ENCODE assay signal across 9 mouse cellular contexts in the genomic region with DNA sequence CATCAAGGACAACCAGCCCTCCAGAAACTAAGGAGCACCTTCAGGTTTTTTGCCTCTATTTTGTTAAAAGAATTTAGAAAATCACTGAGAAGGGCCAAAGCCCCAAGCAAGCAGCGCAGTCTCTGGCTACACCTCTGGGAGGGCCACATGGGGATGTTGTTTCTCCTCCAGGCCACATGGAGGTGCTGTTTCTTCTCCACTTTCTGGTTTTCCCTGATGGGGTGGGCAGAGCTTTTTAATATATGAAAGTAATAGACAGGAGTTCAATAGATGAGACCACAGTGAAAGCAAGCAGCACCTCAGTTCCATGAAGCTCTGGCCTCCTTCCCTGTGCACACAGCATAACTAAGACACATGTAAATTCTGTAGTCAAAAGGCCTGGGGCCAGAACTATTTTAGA.
DNase-seq lines count a peak whose midpoint lies in the region; ATAC-seq and TF ChIP-seq lines count a peak whose summit lies in the region.
"Had no signal": no experiment of that assay in that cellular context is flagged by ENCODE, and none has a peak within 500 bp of the region (broad histone marks: within the 10 kb centered on the region; RNA-seq: fewer than 3 reads in every experiment).

No protein-coding gene starts in this region.

- H3K4me1 ChIP-seq in heart, postnatal 0 days (ENCODE audit: control insufficient read depth, insufficient read depth) = no peaks in the 10 kb centered on the region
- H3K4me1 ChIP-seq in heart, embryonic 12.5 days (replicated peaks) = peaks cover 28% of the 10 kb centered on the region
- no peaks in the 10 kb centered on the region for H3K4me1 ChIP-seq in midbrain, embryonic 15.5 days
- H3K4me1 ChIP-seq: liver, embryonic 15.5 days had no signal

- H3K4me3 ChIP-seq in heart, postnatal 0 days (ENCODE audit: low read depth, low read length) = no peak overlapping the region
- H3K4me3 ChIP-seq in heart, embryonic 12.5 days = no peak overlapping the region
- H3K4me3 ChIP-seq in C2C12 (ENCODE audit: insufficient read depth, poor library complexity, severe bottlenecking) = no peak overlapping the region
- no peak overlapping the region for H3K4me3 ChIP-seq in midbrain, embryonic 15.5 days
- H3K4me3 ChIP-seq: liver, embryonic 15.5 days had no signal

- TF ChIP-seq CTCF in heart, postnatal 0 days (IDR thresholded peaks at IDR 0.05; ENCODE audit: low read depth) = peak; percentile 52
- peak; percentile 10 for TF ChIP-seq CTCF in C2C12 (IDR thresholded peaks at IDR 0.05; ENCODE audit: control insufficient read depth, insufficient read depth, insufficient read length)

- intact Hi-C loops in left cerebral cortex, postnatal 14 days (cut with DNase I) = loop anchor here (10.0 kb wide), 1 partner anchor 119 kb away; the partner anchor contains the start of gene Tns3

- no peak overlapping the region for H3K27ac ChIP-seq in heart, postnatal 0 days (ENCODE audit: low read depth)
- no peak overlapping the region for H3K27ac ChIP-seq in heart, embryonic 12.5 days (ENCODE audit: poor library complexity, severe bottlenecking)
- no peak overlapping the region for H3K27ac ChIP-seq in midbrain, embryonic 15.5 days
- H3K27ac ChIP-seq: liver, embryonic 15.5 days had no signal

- no peak for TF ChIP-seq EP300 in heart, postnatal 0 days (IDR thresholded peaks at IDR 0.05; ENCODE audit: low read depth)

- no peaks in the 10 kb centered on the region for H3K79me2 ChIP-seq in C2C12 (ENCODE audit: control insufficient read depth, insufficient read depth)

- no peak overlapping the region for H3ac ChIP-seq in C2C12 (ENCODE audit: control insufficient read depth, insufficient read length, low read depth)

- WGBS in heart, postnatal 0 days = 97% methylated on average over 1 of the region's 1 CpGs
- 93% methylated on average over 1 of the region's 1 CpGs for WGBS in heart, embryonic 12.5 days
- WGBS in midbrain, embryonic 15.5 days = 96% methylated on average over 1 of the region's 1 CpGs

- H3K4me2 ChIP-seq in heart, postnatal 0 days (ENCODE audit: low read depth, low read length) = no peak overlapping the region
- no peak overlapping the region for H3K4me2 ChIP-seq in heart, embryonic 12.5 days
- no peak overlapping the region for H3K4me2 ChIP-seq in midbrain, embryonic 15.5 days
- H3K4me2 ChIP-seq: liver, embryonic 15.5 days had no signal

- DNase-seq in heart, postnatal 0 days (ENCODE audit: low spot score) = no peak
- DNase-seq in left cerebral cortex, postnatal 14 days (ENCODE audit: low spot score in 2 of 2) = no peak
- DNase-seq in layer of hippocampus, postnatal 10 days (ENCODE audit: low spot score in 2 of 2) = no peak

- peaks cover 18% of the 10 kb centered on the region for H3K36me3 ChIP-seq in heart, postnatal 0 days (replicated peaks; ENCODE audit: control insufficient read depth, insufficient read depth, low read length)
- H3K36me3 ChIP-seq in heart, embryonic 12.5 days = 0 out of 2 replicates have a peak, but pooled peaks cover 3% of the 10 kb centered on the region
- H3K36me3 ChIP-seq in C2C12 (ENCODE audit: control insufficient read depth, insufficient read depth) = peaks cover 45% of the 10 kb centered on the region
- no peaks in the 10 kb centered on the region for H3K36me3 ChIP-seq in midbrain, embryonic 15.5 days (replicated peaks)
- H3K36me3 ChIP-seq: liver, embryonic 15.5 days had no signal

- no peak for ATAC-seq in heart, postnatal 0 days (ENCODE audit: insufficient read depth, low read depth)
- no peak for ATAC-seq in heart, embryonic 12.5 days (ENCODE audit: insufficient number of reproducible peaks, low FRiP score)
- peak; percentile 87 for ATAC-seq in common myeloid progenitor, adult 5-6 weeks (replicated peaks; ENCODE audit: low read depth, poor library complexity, severe bottlenecking)
- ATAC-seq in megakaryocyte, adult 5-6 weeks (ENCODE audit: poor library complexity, severe bottlenecking) = peak; percentile 76
- ATAC-seq in midbrain, embryonic 15.5 days (replicated peaks) = no peak

- H3K9me3 ChIP-seq in heart, postnatal 0 days (replicated peaks; ENCODE audit: control insufficient read depth, low read length) = no peaks in the 10 kb centered on the region
- no peaks in the 10 kb centered on the region for H3K9me3 ChIP-seq in heart, embryonic 12.5 days (replicated peaks)
- no peaks in the 10 kb centered on the region for H3K9me3 ChIP-seq in midbrain, embryonic 15.5 days
- H3K9me3 ChIP-seq: liver, embryonic 15.5 days had no signal

- no peaks in the 10 kb centered on the region for H3K79me3 ChIP-seq in C2C12 (ENCODE audit: low read depth)

- no peaks in the 10 kb centered on the region for H3K27me3 ChIP-seq in heart, postnatal 0 days (ENCODE audit: control insufficient read depth, insufficient read depth, low read length)
- H3K27me3 ChIP-seq in heart, embryonic 12.5 days (replicated peaks) = no peaks in the 10 kb centered on the region
- no peaks in the 10 kb centered on the region for H3K27me3 ChIP-seq in C2C12 (ENCODE audit: control insufficient read depth, insufficient read depth, insufficient read length)
- H3K27me3 ChIP-seq in midbrain, embryonic 15.5 days (replicated peaks) = no peaks in the 10 kb centered on the region
- H3K27me3 ChIP-seq: liver, embryonic 15.5 days had no signal

- H3K9ac ChIP-seq in heart, postnatal 0 days (replicated peaks; ENCODE audit: low read depth, low read length) = no peak overlapping the region
- H3K9ac ChIP-seq in heart, embryonic 12.5 days = no peak overlapping the region
- no peak overlapping the region for H3K9ac ChIP-seq in midbrain, embryonic 15.5 days
- H3K9ac ChIP-seq: liver, embryonic 15.5 days had no signal

TF ChIP-seq in C2C12, 6 proteins besides CTCF, POLR2A, EP300 and RAD21:
- TF ChIP-seq FOSL1 (IDR thresholded peaks at IDR 0.05; ENCODE audit: insufficient read depth, low read length, poor library complexity, severe bottlenecking) (no peak), CEBPB (IDR thresholded peaks at IDR 0.05; ENCODE audit: low read depth) (no peak), MYOG (IDR thresholded peaks at IDR 0.05; ENCODE audit: control insufficient read depth, extremely low read depth, insufficient read length) (no peak), MAX (IDR thresholded peaks at IDR 0.05) (peak; percentile 63), MYOD1 (IDR thresholded peaks at IDR 0.05; ENCODE audit: control insufficient read depth, insufficient read length, low read depth) (no peak), USF1 (IDR thresholded peaks at IDR 0.05; ENCODE audit: low read depth) (no peak)

Comparison
In these comparisons a context has a peak if more than half of its experiments do, and no peak if none do; other contexts are left out.
1. ATAC-seq: peak in common myeloid progenitor, adult 5-6 weeks (single experiment) and megakaryocyte, adult 5-6 weeks (single experiment); none in heart, postnatal 0 days (single experiment), heart, embryonic 12.5 days (single experiment) and midbrain, embryonic 15.5 days (single experiment).